Mouse (Mus musculus) testis, adult 2 months (tissue): ENCODE results near the gene Arhgap24.

ENCODE experiments used
- CTCF ChIP-seq: fragments of 200-500 bp; IDR thresholded peaks from 2 replicates; pipeline ENCODE4 v1.5.1; 2012; ENCODE audit warnings: low read depth, mild to moderate bottlenecking, inconsistent platforms, low read length, moderate library complexity; ENCODE audit not compliant: control insufficient read depth, insufficient read depth, insufficient replicate concordance
- POLR2A ChIP-seq: fragments of 200-500 bp; IDR thresholded peaks from 2 replicates; pipeline ENCODE4 v1.6.1; 2012; ENCODE audit warnings: low read depth, mild to moderate bottlenecking, inconsistent platforms, low read length, moderate library complexity; ENCODE audit not compliant: control insufficient read depth

DNA sequence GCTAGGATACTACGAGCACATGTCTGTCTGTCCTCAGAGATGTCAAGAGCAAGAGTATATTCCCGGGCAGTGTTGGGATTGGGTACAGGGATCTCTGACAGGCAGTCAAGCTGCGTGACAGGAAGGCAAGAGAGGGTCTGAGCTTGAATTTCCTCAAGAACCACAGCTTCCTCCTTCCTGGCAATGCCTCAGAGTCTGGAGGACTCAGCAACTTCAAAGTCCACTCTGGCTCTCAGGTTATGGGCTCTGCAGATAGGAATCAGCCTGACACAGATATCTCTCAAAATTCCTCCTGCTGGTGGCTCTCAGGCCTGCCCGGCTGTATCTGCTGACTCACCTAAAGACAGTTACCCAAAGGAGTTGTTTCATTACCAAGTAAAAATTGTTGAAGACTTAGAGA, 162.6 kb downstream of the Arhgap24 start:
- no peak for TF ChIP-seq POLR2A
- no peak for TF ChIP-seq CTCF
